Mouse (Mus musculus) midbrain, embryonic 13.5 days (tissue): ENCODE measurements around the gene Gm13306. TPM values are rescaled to one million over a fixed set of nuclear protein-coding genes. Genes with fewer than 3 reads are reported as not detected.
A peak's percentile ranks its signal among the peaks of the same experiment; 100 is the strongest.
"Not testable (repeated sequence)": the region's sequence is repeated elsewhere in the genome, so short reads cannot be mapped to it uniquely, and the experiment has no call there.

ENCODE experiments used
- ATAC-seq: fragments of 200-750 bp; cut with Nextera tagmentation; 2 replicates; pipeline ENCODE4 v1.8.0; 2017; ENCODE audit warnings: mild to moderate bottlenecking, moderate TSS enrichment, moderate library complexity
- H3K27ac ChIP-seq: fragments of 300-500 bp; sonication (generic); 2 replicates; pipeline ENCODE4 v1.5.1; 2015; ENCODE audit warnings: inconsistent platforms, mild to moderate bottlenecking, moderate library complexity
- H3K27me3 ChIP-seq: fragments of 300-500 bp; sonication (generic); 2 replicates; pipeline ENCODE4 v1.6.1; 2015; ENCODE audit warnings: mild to moderate bottlenecking, inconsistent platforms
- H3K36me3 ChIP-seq: fragments of 300-500 bp; sonication (generic); 2 replicates; pipeline ENCODE4 v1.6.1; 2015; ENCODE audit warnings: mild to moderate bottlenecking, inconsistent platforms
- H3K4me1 ChIP-seq: fragments of 300-500 bp; sonication (generic); replicated peaks from 2 replicates; pipeline ENCODE4 v1.6.1; 2015; ENCODE audit warnings: inconsistent platforms
- H3K4me2 ChIP-seq: fragments of 300-500 bp; sonication (generic); replicated peaks from 2 replicates; pipeline ENCODE4 v1.6.1; 2015; ENCODE audit warnings: moderate library complexity, mild to moderate bottlenecking, inconsistent platforms
- H3K4me3 ChIP-seq: fragments of 300-500 bp; sonication (generic); replicated peaks from 2 replicates; pipeline ENCODE4 v1.5.1; 2015; ENCODE audit warnings: mild to moderate bottlenecking, inconsistent platforms
- H3K9ac ChIP-seq: fragments of 300-500 bp; sonication (generic); replicated peaks from 2 replicates; pipeline ENCODE4 v1.6.1; 2015; ENCODE audit warnings: mild to moderate bottlenecking, inconsistent platforms
- H3K9me3 ChIP-seq: fragments of 300-500 bp; sonication (generic); 2 replicates; pipeline ENCODE4 v1.6.1; 2016; ENCODE audit warnings: mild to moderate bottlenecking, inconsistent platforms
- WGBS: fragments of 180-500 bp; shearing (Covaris S2); methylation state at CpG from one replicate; pipeline ENCODE4 v1.1.7; 2015; 5-methylcytosine and 5-hydroxymethylcytosine counted together
- polyA plus RNA-seq: library from polyadenylated mRNA; unstranded; fragments of >200 nt; fragmentation: Nextera tagmentation; extraction: Ambion mirVana; gene quantifications from 2 replicates; pipeline ENCODE4 v1.2.1, GENCODE M21; 2015

Gm13306 gene
- polyA plus RNA-seq: 0.90 TPM in 1 of 2 replicates, not detected in the other

DNA sequence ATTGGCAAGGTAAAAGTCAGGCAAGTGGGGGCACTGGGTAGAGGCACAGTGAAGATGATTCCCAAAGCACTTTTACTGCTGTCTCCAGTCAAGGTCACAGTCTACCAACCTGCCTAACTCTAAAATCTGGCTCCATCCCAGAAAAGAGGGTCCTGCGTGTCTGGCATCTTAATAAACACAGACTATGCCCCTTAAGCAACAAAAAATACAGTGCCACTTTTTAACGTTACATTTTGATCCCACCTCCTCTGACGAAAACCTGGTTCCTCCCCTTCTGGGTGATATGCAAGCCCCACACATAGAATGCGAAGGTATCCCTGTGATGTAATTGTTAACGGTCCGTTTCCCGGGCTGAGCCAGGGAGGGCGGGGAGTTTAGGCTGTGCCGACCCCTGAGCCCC, at the start of gene Gm13306:
Gene Gm13306 (plus strand): TSS at position 301 of the 400 bp plus-strand sequence.
- H3K4me3 ChIP-seq, ATAC-seq: not testable (repeated sequence)

GRCm38 (mm10) chr4:42114517-42114916, 38.7 kb upstream of the Gm13306 start, which contains the start of gene Gm13304:
Gm13304 (plus strand) TSS chr4:42114817.
- not testable (repeated sequence) for ATAC-seq, H3K4me1 ChIP-seq
- WGBS: no CpG with 5 or more reads among the region's 5 CpGs

More for the DNA sequence above, at the start of gene Gm13306:
- not testable (repeated sequence) for H3K36me3 ChIP-seq, H3K27me3 ChIP-seq, H3K4me2 ChIP-seq, H3K4me1 ChIP-seq, H3K9ac ChIP-seq, H3K9me3 ChIP-seq, H3K27ac ChIP-seq
- WGBS: no CpG with 5 or more reads among the region's 9 CpGs

DNA sequence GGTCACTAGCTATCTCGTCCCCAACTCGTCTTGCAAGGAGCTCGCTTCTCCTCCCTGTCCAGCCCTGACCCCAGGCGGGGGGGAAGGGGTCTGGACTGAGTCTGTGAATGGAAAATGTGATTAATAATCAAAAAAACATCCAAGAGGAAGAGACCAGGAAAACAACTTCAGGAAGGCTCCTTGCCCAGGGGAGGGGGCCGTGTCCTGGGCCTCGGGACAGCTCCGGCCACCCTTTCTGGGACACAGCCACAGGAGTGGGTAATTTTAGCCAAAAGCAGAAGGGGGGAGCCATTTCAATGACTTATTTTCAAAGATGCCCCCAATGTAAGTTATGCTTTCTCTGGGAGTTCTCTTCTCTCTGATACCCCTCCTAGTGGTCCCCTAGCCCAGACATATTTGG, 15.3 kb downstream of the Gm13306 start, which contains the start of gene Gm13305:
Gene Gm13305 (minus strand): TSS at position 101 of the 400 bp plus-strand sequence.
- not testable (repeated sequence) for H3K9ac ChIP-seq, H3K27ac ChIP-seq, H3K4me3 ChIP-seq, H3K4me2 ChIP-seq, ATAC-seq, H3K4me1 ChIP-seq, H3K27me3 ChIP-seq, H3K36me3 ChIP-seq, H3K9me3 ChIP-seq
- WGBS: no CpG with 5 or more reads among the region's 7 CpGs

More at GRCm38 (mm10) chr4:42114517-42114916, 38.7 kb upstream of the Gm13306 start, which contains the start of gene Gm13304:
- H3K27me3 ChIP-seq, H3K9ac ChIP-seq, H3K4me3 ChIP-seq, H3K36me3 ChIP-seq, H3K4me2 ChIP-seq, H3K27ac ChIP-seq, H3K9me3 ChIP-seq: not testable (repeated sequence)

- not testable (repeated sequence) for H3K4me1 ChIP-seq
- no CpG with 5 or more reads among the region's 4 CpGs for WGBS
Observed at GRCm38 (mm10) chr4:42178243-42178642, 25.0 kb downstream of the Gm13306 start.

GRCm38 (mm10) chr4:42183234-42184197, 30.3 kb downstream of the Gm13306 start:
- H3K36me3 ChIP-seq, H3K27ac ChIP-seq, H3K4me3 ChIP-seq, H3K9ac ChIP-seq, H3K9me3 ChIP-seq, H3K4me2 ChIP-seq, H3K27me3 ChIP-seq, H3K4me1 ChIP-seq: not testable (repeated sequence)
- no CpG with 5 or more reads among the region's 31 CpGs for WGBS
- ATAC-seq: peak; percentile 75

More at GRCm38 (mm10) chr4:42178243-42178642, 25.0 kb downstream of the Gm13306 start:
- not testable (repeated sequence) for H3K27me3 ChIP-seq, H3K9me3 ChIP-seq, H3K4me2 ChIP-seq, H3K27ac ChIP-seq, H3K4me3 ChIP-seq, H3K9ac ChIP-seq, H3K36me3 ChIP-seq, ATAC-seq

DNA sequence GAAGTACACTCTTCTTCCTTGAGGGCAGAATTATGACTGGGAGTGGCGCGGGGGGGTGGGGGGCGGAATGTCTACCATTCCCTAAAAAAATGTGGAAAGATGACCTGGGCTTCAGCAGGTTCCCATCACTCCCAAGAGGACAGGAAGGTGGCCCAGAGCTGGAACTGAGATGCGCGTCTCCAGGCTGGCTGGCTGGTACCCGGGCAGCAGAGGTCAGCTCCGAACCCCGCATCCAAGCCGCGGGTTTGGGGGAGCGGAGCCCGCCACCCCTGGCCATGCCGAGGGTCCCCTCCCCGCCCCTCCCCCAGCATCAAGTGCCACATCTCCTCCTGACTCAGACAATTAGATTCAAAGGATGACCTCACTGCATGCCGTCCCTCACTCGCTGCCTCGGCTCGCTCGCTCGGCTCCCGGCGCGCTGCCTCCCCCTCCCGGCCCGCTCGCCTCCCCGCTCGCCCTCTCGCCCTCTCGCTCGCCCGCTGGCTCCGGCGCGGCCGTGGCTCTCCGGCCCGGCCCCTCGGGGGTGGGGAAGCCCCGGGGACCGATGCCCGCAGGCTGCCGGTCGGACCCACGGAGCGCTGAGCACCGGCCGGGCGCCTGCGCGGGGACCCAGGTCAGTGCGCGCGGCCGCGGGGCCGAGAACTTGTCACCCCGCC, 31.2 kb downstream of the Gm13306 start:
- not testable (repeated sequence) for H3K27me3 ChIP-seq, H3K27ac ChIP-seq, H3K4me2 ChIP-seq, H3K36me3 ChIP-seq, H3K4me1 ChIP-seq, H3K9me3 ChIP-seq, H3K4me3 ChIP-seq, H3K9ac ChIP-seq
- WGBS: no CpG with 5 or more reads among the region's 58 CpGs
- peak; percentile 66 for ATAC-seq

GRCm38 (mm10) chr4:42184980-42185372, 31.7 kb downstream of the Gm13306 start:
- H3K4me3 ChIP-seq, H3K4me1 ChIP-seq, H3K9me3 ChIP-seq, H3K36me3 ChIP-seq, H3K4me2 ChIP-seq, H3K9ac ChIP-seq, H3K27ac ChIP-seq, H3K27me3 ChIP-seq: not testable (repeated sequence)
- peak; percentile 76 for ATAC-seq
- no CpG with 5 or more reads among the region's 25 CpGs for WGBS

Other genes starting within 250 kb of the Gm13306 start
- not detected in 2 replicates for gene Gm21541, start 249.8 kb upstream of the Gm13306 start, polyA plus RNA-seq
- gene Gm20878, start 211.9 kb upstream of the Gm13306 start, polyA plus RNA-seq: 7.8 and 8.7 TPM in 2 replicates
- gene Fam205a4, start 187.4 kb upstream of the Gm13306 start, polyA plus RNA-seq: 0.36 and 0.44 TPM in 2 replicates
- gene Gm21093, start 118.7 kb upstream of the Gm13306 start, polyA plus RNA-seq: 0.41 and 0.63 TPM in 2 replicates
- gene Gm3893, start 62.2 kb upstream of the Gm13306 start, polyA plus RNA-seq: not detected in 2 replicates
- gene Gm13304, start 38.6 kb upstream of the Gm13306 start, polyA plus RNA-seq: not detected in 2 replicates
- not detected in 2 replicates for gene Gm13305, start 15.2 kb downstream of the Gm13306 start, polyA plus RNA-seq
- gene Gm10600, start 87.2 kb downstream of the Gm13306 start, polyA plus RNA-seq: not detected in 2 replicates
- not detected in 2 replicates for gene Ccl21b, start 102.3 kb downstream of the Gm13306 start, polyA plus RNA-seq
- gene Gm21953, start 140.8 kb downstream of the Gm13306 start, polyA plus RNA-seq: not detected in 2 replicates
- not detected in 2 replicates for gene Fam205a3, start 164.9 kb downstream of the Gm13306 start, polyA plus RNA-seq